Mouse (Mus musculus): ENCODE measurements around the gene Atl1. TPM values are rescaled to one million over a fixed set of nuclear protein-coding genes. Genes with fewer than 3 reads are reported as not detected.

The Atl1 gene
- polyA plus RNA-seq (2012; ENCODE audit: insufficient read depth, low replicate concordance), result 0.53 and 0.83 TPM in 2 replicates

DNA sequence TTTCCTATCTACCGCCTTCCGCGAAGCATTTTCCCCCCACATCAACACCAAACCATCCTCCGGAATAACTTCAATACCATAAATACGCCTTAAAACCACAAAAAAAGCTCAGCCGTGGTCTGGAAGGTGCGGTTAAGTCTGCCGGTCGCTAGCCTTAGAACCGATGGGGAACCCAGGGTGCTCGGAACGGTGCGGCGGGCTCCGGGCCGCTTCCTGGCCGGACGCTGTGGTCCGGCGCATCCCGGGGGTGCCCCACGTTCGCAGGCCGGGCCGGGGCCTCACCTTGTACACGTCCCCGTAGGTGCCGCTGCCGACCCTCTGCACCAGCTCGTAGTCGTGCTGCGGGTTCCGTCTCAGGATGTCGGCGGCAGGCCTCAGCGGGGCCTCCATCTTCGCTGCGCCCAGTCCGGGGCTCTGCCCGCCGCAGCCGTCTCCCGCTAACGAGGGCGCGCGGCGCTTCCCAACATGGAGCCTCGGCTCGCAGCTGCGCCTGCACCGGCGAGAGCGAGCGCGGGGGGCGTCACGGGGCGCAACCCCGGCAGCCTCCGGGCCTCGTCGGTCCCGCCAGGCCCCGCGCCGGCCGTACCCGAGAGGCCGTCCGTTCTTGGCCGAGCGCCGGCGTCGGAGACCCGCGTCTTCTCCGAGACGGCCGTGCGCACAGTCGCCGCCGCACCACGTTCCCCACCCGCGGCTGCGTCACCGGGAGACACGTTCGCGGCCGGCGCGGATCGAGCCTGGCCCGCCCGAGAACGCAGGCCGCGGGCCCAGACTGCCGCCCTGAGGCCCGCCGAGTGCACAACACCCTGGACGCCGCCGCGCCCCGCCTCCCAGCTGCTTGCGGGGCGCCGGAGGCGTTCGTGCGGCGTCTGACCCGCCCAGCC lies at the start of gene Atl1, which contains the start of gene Map4k5:
TSS of gene Atl1 (plus strand) at position 244 of the 881 bp plus-strand sequence.
TSS of gene Map4k5 (minus strand) at position 830 of the 881 bp plus-strand sequence.
- peak within 1 kb of the TSS; percentile 95 for H3K4me3 ChIP-seq (replicated peaks)
- peaks cover 7% of the 10 kb centered on the region; the same call in 1 of the 2 replicates for H3K9me3 ChIP-seq
- H3K36me3 ChIP-seq (replicated peaks; ENCODE audit: low read length), result no peaks in the 10 kb centered on the region
- no peak for TF ChIP-seq FLI1 (IDR thresholded peaks at IDR 0.05; ENCODE audit: low read length)
- H3K27me3 ChIP-seq (replicated peaks), result peaks cover 29% of the 10 kb centered on the region
- H3K4me1 ChIP-seq, result peaks cover 25% of the 10 kb centered on the region

DNA sequence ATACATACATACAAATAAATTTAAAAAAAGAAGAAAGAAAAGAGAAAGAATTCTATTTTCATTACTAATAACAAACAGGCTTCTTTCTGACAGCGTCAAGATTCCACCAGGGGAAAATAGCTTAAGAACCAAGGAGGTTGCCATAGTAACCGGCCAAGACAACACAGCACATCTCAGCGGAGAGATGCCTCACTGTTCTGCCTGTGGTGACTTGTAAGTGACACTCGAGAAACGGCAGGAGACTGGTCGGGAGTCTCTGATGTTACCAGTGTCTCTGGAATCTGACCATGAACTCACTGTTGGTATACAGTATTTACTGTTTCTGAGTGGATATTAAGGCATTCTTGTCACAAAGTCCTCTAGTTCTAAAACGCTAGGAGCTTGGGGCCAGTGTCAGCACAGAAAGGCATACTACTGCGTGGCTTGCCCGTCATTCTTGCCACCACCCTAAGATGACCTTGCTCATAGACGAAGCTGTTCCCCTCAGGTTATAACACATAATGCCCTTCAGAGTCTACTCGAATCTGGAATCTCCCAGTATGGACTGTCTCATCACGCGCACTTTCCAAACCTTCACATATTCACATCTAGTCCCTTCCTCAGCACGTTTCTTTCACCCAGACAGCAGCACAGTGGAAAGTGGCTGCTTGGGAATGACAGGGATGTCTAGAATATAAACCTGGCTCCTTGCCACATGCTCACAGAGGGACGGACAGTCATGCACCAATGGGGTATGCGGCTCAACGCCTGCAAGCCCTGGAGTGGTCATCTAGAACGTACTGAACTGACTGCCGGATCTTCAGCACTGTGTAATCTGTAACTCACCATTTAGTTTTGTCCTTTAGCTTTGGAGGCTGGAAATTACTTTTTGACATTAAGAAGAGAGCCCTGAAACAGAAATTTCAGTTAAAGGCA lies 48.6 kb upstream of the Atl1 start:
- Histone ChIP-seq H3K27me3 (replicated peaks) (no peaks in the 10 kb centered on the region), H3K4me3 (replicated peaks) (no peak overlapping the region), H3K4me1 (no peaks in the 10 kb centered on the region), H3K9me3 (no peaks in the 10 kb centered on the region), H3K36me3 (replicated peaks; ENCODE audit: low read length) (peaks cover 21% of the 10 kb centered on the region)
- TF ChIP-seq FLI1 (IDR thresholded peaks at IDR 0.05; ENCODE audit: low read length), result no peak
- no peak for TF ChIP-seq GATA1 (IDR thresholded peaks at IDR 0.05; ENCODE audit: borderline replicate concordance, low read length)

DNA sequence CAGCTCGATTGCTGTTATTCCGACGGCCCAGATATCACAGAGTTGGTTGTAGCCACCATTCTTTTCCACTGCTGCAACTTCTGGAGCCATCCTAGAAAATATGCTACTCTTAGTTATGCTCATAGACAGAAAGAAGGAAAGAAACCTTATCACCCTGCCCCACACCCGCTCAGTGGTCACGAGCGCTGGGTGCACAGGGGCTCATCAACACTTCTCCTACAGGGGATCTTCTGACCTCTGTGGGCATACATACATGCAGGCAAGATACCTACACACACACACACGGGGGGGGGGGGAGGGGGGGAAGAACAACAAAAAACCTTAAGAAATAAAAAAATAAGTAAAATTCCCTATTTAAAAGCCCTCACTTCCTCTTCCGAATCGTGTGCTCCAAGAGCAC lies 46.7 kb upstream of the Atl1 start:
- TF ChIP-seq GATA1 (IDR thresholded peaks at IDR 0.05; ENCODE audit: borderline replicate concordance, low read length) (no peak), FLI1 (IDR thresholded peaks at IDR 0.05; ENCODE audit: low read length) (no peak)
- Histone ChIP-seq H3K9me3 (no peaks in the 10 kb centered on the region), H3K36me3 (replicated peaks; ENCODE audit: low read length) (peaks cover 24% of the 10 kb centered on the region), H3K27me3 (replicated peaks) (no peaks in the 10 kb centered on the region), H3K4me1 (no peaks in the 10 kb centered on the region), H3K4me3 (replicated peaks) (no peak overlapping the region)

DNA sequence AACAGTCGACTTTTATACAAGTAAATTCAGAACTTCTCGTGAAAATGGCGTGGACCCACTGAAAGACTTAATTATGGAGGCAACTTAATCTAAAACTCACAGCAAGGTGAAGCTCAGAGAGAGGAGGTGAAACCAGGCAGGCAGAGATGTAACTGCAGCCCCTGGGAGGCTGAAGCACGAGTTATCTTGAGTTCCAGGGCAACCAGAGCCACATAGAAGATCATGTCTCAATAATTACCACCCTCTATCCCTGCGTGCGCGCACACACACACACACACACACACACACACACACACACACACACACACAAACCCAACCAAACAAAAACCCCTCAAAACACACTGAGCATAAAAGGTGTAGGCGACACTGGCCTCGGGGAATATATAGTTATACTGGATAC lies 45.9 kb upstream of the Atl1 start:
- no peaks in the 10 kb centered on the region for H3K4me1 ChIP-seq
- H3K27me3 ChIP-seq (replicated peaks), result no peaks in the 10 kb centered on the region
- H3K4me3 ChIP-seq (replicated peaks), result no peak overlapping the region
- TF ChIP-seq GATA1 (IDR thresholded peaks at IDR 0.05; ENCODE audit: borderline replicate concordance, low read length) (no peak), FLI1 (IDR thresholded peaks at IDR 0.05; ENCODE audit: low read length) (no peak)
- no peaks in the 10 kb centered on the region for H3K9me3 ChIP-seq
- peaks cover 22% of the 10 kb centered on the region for H3K36me3 ChIP-seq (replicated peaks; ENCODE audit: low read length)

DNA sequence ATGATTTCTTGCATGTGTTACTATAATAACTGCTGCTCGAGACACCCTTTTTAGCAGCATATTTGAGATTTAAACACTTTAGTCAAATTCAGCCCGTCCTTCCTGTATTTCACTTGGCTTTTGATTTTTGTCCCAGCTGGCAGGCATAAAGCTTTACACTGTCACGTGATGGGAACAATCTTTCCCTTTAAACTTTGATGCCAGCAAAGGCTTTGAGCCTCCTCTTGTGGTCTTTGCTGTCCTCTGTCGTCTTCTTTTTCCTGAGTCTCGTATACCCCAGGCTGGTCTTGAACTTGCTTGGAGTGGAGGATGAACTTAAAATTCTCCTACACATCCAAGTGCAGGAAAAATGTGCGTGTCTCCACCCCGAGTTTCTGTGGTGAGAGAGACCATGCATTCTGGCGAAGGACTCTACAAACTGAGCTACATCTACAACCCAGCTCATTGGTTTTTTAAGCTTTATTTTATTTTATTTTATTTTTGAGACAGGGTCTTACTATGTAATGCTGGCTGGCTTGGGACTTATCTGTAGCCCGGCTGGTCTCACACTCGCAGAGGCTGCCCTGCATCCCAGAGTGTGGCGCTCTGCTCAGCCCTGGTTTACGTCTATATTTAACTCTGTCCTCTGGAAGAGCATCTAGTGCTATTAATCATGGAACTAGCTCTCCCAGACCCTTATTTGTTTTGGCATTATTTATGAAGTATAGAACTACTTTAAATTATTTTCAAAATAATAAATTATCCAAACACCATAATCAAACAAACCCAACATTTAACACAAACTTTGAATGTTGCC lies 44.1 kb upstream of the Atl1 start:
- TF ChIP-seq FLI1 (IDR thresholded peaks at IDR 0.05; ENCODE audit: low read length) (no peak), GATA1 (IDR thresholded peaks at IDR 0.05; ENCODE audit: borderline replicate concordance, low read length) (no peak)
- H3K27me3 ChIP-seq (replicated peaks), result no peaks in the 10 kb centered on the region
- peaks cover 18% of the 10 kb centered on the region for H3K36me3 ChIP-seq (replicated peaks; ENCODE audit: low read length)
- H3K4me3 ChIP-seq (replicated peaks), result no peak overlapping the region
- H3K4me1 ChIP-seq, result peaks cover under 1% of the 10 kb centered on the region; the same call in 1 of the 2 replicates
- H3K9me3 ChIP-seq, result no peaks in the 10 kb centered on the region

DNA sequence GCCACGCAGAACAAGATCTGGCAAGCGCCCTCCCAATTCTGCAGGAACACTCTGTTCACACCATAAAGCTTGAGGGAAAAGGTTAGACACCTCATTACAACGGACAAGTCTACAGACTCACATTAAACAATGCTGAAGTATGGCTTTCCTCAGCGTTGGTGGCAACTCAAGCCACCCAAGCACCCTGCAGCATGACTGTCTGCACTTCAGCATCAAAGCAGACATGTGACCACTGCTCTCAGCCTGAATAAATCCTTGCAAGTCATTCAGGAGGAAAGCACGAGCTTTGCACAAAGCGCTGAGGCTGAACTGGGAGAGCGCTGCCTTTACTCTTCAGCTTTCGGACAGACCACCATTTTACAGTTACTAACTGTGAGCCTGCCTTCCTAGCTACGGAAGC lies 40.1 kb upstream of the Atl1 start:
- Histone ChIP-seq H3K27me3 (replicated peaks) (no peaks in the 10 kb centered on the region), H3K4me1 (peaks cover 4% of the 10 kb centered on the region; the same call in 1 of the 2 replicates), H3K4me3 (replicated peaks) (no peak overlapping the region), H3K9me3 (no peaks in the 10 kb centered on the region), H3K36me3 (replicated peaks; ENCODE audit: low read length) (peaks cover 3% of the 10 kb centered on the region)
- no peak for TF ChIP-seq GATA1 (IDR thresholded peaks at IDR 0.05; ENCODE audit: borderline replicate concordance, low read length)
- no peak for TF ChIP-seq FLI1 (IDR thresholded peaks at IDR 0.05; ENCODE audit: low read length)

DNA sequence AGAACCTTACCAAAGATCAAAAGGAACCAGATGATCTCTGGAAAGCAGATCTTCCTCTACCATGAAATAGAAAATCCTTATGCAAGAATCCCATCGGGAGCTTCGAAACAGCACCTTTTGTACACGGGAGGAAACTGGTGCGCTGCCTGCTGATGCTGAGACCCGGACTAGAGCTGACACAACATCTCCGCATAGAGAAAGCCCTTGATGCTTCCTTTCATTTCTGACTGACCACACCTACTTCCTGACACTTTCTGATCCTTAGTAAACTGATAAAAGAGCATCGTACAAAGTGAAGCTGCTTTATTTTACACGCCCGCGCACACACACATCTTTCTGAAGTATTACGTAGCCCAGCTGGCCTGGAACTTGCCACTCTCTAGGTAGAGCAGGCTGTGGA lies 39.0 kb upstream of the Atl1 start:
- no peak for TF ChIP-seq FLI1 (IDR thresholded peaks at IDR 0.05; ENCODE audit: low read length)
- TF ChIP-seq GATA1 (IDR thresholded peaks at IDR 0.05; ENCODE audit: borderline replicate concordance, low read length), result no peak
- Histone ChIP-seq H3K4me1 (peaks cover 13% of the 10 kb centered on the region; the same call in 1 of the 2 replicates), H3K36me3 (replicated peaks; ENCODE audit: low read length) (peaks cover 3% of the 10 kb centered on the region), H3K27me3 (replicated peaks) (no peaks in the 10 kb centered on the region), H3K4me3 (replicated peaks) (no peak overlapping the region), H3K9me3 (no peaks in the 10 kb centered on the region)

DNA sequence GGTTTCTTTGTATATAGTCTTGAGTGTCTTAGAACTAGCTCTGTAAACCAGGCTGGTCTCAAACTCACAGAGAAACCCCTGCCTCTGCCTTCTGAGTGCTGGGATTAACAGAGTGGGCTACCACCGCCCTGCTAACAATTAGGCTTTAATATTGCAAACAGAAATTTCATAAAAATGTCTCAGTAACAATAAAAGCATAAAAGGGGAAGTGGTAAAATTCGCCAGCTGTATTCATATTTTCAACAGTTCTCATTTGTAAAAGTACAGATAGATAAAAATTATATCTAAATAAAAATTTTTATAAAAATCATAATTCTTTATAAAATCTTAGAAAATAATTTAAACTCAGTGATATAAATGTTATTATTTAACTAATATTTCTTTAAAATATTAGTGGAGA lies 38.5 kb upstream of the Atl1 start:
- Histone ChIP-seq H3K9me3 (no peaks in the 10 kb centered on the region), H3K4me1 (peaks cover 13% of the 10 kb centered on the region; the same call in 1 of the 2 replicates), H3K36me3 (replicated peaks; ENCODE audit: low read length) (peaks cover 3% of the 10 kb centered on the region), H3K4me3 (replicated peaks) (no peak overlapping the region), H3K27me3 (replicated peaks) (no peaks in the 10 kb centered on the region)
- TF ChIP-seq GATA1 (IDR thresholded peaks at IDR 0.05; ENCODE audit: borderline replicate concordance, low read length), result no peak
- no peak for TF ChIP-seq FLI1 (IDR thresholded peaks at IDR 0.05; ENCODE audit: low read length)
